Mouse (Mus musculus) 3134 (cell line): ENCODE results near the gene Fchsd2.

ENCODE experiments used
- DNase-seq: peaks from one replicate; pipeline ENCODE4 v3.0.0-alpha.2; 2011; ENCODE audit warnings: low spot score; ENCODE audit not compliant: insufficient read length; ENCODE audit errors: extremely low read depth

Fchsd2 gene

DNA sequence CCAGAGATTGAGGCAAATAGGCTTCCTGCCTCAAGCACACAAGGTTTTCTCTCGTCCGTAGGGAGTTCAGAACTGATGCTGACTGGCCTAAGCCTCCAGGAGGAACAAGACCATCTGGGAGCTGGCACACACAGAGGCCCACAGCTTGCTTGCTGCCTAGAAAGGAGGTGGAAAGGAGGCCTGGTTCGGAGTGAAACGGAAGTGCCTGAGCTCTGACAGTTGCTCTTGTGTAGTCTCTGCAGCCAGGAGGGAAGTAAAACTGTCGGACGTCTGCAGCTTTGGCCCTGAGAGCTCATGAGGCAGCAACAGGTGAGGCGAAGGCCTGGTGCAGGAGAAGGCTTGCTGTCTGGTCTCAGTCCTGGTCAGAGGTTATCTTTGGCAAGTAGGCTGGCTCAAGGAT is at the start of gene Fchsd2:
Fchsd2 (plus strand) TSS at position 246 of the 400 bp plus-strand sequence.
- no peak for DNase-seq

DNA sequence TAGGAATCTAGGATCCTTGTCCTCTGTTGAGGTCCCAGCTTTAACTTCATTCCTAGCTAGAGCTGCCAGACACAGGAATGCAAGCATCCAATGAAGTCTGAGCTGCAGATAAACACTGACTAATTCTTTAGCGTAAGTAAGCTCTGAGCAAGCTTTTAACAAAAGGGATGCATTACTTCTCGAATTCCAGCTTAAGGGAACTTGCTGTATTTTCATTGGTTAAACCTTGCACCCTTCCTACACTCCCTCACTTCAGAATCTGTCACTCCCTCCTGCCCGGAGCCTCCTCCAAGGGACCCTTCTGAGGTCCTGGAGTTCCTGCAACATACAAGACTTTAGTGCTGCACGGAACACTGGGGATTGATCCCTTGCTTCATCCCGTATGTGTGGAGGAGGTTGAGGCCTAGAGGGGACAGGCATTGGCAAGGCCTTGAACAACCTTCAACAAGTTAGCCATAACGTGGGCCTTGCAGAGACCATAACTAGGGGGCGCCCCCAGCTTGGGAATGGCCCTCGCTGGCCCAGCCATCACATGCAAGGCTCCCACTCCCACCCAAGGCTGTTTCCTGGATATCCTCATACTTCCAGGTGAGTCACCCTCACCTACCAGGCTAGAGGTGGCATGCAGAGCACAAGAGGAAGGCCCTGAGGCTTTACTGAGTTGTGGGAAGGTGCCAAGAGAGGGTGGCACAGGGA is 48.7 kb upstream of the Fchsd2 start:
- DNase-seq, result no peak

DNA sequence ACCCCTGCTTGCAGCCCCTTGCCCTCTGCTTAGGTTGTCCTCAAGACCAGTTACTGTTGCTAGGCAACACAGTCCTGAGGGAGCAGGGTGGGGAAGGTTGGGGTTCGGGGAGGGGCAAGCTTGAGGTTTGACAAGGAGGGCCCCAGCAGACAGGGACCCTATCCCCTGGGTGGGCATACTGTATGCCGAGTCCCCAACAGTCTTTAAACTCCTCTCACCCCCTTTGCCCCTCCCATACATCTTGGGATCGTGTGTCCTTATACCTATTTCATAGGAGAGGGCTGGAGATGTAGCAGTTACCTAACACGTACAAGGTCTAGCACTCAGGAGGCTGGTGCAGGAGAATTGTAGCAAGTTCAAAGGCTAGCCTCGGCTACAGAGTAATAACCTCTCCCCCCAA is 44.4 kb upstream of the Fchsd2 start:
- DNase-seq, result no peak

DNA sequence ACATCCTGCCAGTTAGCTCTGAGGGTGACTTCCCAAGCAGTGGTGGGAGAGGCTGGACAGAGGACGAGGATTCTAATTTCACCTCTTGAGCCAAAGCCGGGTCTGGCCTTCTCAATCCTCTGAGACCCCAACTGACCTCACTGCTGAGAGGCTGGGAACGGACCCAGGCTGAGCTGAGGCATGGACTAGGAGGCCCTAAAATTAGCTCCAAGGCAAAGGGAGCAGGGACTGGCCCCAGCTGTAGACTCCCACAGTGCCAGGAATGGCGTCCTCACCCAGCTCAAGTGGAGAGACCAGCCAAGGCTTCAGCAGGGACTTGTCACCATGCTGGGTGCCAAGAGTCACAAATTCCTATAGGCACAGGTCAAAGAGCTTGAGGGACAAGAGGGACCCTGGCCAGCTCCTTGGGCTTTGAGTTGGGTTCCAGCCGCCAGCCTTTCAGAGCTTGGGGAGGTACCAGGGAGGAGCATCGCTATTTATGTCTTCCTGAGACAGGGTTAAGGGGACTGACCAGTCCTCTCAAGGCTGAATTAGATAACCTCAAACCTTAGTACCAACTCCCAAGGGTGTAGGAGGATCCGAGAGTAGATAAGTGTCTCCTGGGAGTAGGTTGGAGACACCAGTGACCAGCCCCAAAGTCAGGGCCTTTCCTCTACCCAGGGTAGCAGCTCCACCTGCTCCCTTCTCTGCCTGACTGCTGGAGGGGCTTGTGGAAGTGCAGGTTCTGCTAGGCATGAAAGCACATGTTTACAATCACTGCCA is 43.2 kb upstream of the Fchsd2 start:
- DNase-seq, result no peak

DNA sequence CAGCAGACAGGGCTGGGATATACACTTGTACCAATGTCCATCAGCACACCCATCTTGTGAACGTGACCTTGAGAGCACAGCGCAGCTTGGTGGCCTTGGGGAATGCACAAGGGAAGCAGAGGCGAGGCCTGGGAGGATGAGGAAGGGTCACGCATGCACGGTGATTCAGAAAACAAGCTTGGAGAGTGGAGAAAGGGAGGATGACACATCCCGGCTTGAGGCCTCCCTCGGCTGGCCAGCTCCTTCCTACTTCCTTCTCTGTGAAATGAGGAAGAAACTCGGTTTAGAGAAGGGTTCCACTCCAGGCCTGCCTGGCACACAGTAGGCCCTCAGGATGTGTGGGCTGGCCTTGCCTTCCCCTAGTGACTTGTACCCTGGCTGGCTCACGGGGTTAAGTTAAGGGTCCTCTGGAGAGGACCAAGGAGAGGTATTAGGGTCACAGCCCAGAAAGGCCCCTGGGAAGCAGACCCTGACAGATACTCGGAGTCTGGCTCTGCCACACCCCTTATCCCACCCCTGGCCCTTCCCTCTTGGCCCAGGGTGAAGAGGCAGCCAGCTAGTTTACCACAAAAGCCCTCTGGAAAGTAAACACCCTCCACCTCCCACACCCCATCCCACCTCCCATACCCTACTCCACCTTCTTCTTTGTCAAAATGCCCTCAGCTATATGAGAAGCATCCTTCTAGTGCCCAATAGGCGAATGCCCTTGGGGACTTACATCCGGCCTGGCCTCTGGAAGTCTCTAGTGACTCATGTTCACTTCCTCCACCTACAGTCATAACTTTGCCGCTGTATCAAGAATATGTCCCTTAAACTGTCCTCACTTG is 41.7 kb upstream of the Fchsd2 start:
- DNase-seq, result peak; percentile 40

DNA sequence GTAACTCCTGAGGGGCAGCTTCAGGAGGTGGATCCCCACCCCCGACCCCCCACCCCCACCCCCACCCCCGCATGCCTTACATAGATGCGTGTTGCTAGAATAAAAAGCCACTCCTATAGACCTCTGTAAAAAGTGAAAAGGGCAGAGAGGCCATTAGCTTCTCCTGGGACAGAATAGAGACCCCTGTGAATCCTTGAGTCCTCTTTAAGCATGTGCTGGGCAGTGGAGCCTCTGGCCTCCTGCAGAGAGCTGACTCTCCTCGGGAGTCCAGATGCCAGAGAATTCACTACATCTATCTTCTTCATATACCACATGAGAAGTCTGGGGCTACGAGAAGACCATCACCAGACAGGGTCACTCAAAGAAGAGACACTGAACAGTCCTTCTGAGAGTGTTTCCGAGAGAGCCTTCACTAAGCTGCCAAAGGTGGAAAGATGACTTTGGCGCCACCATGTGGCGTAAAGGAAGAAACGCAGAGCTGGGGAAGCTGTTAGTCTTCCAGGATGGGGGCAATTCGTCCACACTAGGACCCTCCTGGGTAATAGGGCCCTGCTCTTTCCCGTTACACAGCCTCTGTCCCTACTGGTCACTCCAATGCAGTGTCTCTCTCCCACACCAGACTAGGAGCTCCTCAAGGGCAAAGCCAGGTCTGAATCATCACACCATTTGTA is 41.0 kb upstream of the Fchsd2 start:
- DNase-seq, result peak; percentile 55

DNA sequence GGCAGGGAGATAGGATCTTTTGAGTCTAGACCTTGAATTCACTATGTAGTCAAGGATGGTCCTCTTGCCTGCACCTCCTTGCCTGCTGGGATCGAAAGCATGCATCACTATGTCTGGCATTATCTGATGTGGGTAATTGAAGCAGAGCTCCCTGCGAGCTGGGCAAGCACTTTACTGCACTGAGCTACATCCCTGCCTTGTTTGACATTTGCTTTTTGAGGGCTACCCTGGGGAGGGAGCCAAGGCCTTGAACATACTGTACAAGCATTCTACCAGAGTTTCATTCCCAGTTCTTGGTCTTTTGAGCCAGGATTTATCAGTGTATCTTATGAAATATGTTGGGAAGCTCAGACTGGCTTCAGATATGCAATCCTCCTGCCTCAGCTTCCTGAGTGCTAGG is 39.5 kb upstream of the Fchsd2 start:
- DNase-seq, result no peak

DNA sequence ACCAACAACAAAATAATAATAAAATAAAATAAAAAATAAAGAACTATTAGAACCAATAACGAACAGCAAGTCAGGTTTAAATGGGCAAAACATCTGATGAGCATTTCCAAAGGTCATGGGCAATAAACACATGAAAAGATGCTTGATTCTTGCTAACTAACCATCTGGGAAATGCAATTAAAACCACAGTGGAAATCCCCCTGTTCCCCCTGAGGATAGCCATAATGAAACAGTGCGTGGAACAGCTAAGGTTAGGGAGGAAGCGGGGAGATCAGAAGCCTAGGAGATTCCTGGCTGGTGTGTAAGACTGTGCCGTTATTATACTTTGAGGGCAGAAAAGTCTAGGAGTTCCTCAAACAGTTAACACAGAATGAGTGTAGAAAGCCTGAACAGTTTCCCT is 35.4 kb upstream of the Fchsd2 start:
- DNase-seq, result no peak

DNA sequence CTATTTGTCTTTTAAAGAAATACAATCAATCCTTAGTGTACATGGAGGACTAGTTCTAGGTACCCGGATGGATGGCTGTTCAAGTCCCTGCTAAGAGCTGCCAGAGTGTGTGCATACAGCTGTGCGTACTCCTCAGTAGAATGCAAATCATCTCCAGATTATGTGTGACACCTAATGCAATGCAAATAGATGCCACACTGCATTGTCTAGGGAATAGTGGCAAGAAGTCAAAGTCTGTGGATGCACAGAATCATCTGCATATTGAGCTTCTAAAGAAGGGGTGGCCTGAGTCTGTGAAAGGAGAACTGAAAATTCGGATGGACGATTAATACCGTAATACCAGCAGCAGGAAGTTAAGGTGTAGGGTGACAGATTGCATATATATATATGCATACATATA is 33.5 kb upstream of the Fchsd2 start:
- DNase-seq, result no peak

DNA sequence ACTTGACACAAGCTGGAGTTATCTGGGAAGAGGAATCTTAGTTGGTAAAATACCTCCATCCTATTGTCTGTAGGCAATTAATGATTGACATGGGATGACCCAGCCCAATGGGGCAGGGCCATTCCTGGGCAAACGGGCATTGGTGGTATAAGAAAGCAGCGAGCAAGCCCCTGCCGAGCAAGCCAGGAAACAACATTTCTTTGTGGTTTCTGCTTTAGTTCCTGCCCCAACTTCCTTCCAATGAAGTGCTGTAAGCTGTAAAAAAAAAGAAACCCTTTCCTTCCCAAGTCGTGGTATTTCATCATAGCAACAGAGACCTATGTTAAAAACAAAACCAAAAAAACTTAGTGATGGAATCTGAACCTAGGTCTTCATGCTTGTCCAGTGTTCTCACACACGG is 32.2 kb upstream of the Fchsd2 start:
- DNase-seq, result no peak

DNA sequence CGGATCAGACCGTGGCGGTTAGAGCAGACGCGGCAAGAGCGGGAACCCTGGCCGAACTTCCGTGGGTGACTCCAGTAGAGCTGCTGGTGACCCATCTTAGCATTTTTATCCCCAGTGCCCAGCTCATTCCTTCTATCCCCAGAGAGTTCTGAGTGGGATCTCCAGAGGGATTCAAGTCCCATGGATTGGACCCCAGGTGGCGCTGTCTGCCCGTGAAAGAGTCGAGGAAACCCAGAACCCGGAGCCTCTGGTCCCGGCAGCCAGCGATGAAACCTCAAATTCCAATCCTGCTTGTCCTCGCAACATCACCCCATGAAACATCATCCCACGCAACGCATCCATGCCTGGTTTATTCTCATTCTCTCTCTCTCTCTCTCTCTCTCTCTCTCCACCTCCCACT is 31.3 kb upstream of the Fchsd2 start:
- peak; percentile 84 for DNase-seq

DNA sequence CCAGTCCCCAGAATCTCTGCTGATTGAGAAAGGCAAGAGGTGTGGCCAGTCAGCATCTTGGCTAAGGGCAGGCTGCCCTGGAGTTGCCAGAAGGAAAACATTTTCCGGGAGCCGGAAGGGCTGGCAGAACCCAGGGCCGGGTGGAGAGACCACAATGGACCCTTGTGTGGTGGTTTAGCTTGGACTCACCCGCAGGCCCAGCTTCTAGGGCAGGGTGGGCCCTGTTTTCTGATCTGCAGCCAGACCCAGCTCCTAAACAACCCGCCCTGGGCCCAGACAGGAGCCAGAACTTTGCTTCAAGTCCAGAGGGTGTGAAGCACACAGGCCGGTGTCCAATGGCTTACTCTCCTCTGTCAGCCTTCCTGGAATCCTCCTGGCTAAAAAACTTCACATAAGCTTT is 30.4 kb upstream of the Fchsd2 start:
- peak; percentile 56 for DNase-seq

DNA sequence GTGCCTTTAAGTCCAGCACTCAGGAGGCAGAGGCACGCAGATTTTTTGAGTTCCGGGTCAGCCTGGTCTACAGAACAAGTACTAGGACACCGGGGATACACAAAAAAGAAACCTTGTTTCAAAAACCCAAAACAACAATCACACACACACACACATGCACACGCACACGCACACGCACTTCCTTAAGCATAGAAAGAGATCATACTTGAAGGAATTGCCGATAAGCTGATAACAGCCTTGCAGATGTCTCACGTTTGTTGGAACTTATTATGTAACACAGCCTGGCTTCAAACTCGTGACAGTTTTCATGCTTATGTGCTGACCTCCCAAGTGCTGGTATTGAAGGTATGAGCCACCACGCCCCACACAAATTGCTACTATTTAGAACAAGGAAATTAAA is 29.1 kb upstream of the Fchsd2 start:
- no peak for DNase-seq

DNA sequence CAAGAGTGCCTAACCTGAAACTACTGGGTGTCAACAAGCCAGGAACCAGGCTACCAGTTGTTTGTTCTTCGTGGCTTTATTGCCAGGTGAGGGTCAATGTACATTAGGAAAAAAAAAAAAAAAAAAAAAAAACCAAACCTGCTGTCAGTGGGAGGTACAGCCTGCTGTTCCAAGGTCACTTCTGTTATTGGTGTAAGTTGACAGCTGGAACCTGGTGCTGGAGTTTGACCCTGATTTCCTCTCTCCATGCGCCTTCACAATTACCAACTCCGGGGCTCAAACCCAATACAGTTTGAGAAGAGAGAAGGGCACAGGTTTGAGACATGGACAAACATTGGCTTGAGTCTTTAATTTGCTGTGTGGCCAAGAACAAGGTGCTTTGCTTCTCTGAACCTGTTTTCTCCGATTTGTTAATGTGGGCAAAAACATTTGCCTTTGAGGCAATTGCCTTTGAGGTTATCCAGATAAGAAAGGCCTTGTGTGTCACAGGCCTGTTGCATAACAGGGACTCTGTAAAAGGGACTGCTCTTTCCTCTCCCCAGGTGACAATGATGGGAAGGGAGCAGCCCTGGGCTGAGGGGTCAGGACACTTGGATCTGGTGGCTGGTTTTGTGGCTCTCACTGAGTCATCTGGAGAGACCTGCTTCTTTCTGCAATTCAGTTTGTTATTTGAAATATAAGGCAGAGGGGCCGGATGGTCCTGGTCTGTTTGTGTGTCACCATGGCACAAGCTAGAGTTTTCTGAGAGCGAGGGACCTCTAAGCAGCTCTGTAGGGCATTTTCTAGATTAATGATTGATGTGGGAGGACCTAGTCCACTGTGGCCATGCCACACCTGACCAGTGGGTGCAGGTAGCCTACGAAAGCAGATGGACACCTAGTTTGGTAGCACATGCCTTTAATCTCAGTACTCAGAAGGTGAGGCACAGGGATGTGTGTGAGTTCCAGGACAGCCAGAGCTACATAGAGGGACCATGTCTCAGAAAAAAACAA is 27.7 kb upstream of the Fchsd2 start:
- no peak for DNase-seq

DNA sequence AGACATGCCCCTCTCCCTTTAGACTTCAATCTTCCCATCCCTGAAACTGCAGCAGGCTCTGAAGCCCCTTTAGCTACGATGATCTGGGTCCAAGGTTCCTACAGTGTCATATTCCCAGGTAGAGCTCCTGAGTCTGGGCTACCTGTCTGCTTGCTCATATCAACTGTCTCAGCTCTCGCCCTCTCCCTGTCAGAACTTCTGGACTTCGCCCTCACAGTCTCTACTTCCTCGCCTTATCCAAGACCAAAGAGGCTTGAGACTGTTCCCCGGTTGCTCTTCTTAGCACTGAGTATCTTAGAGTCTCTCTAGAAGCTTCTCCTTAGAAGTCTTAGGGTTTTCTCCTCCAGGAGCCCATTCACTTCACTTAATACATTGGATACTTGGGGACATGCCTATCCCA is 26.7 kb upstream of the Fchsd2 start:
- no peak for DNase-seq

DNA sequence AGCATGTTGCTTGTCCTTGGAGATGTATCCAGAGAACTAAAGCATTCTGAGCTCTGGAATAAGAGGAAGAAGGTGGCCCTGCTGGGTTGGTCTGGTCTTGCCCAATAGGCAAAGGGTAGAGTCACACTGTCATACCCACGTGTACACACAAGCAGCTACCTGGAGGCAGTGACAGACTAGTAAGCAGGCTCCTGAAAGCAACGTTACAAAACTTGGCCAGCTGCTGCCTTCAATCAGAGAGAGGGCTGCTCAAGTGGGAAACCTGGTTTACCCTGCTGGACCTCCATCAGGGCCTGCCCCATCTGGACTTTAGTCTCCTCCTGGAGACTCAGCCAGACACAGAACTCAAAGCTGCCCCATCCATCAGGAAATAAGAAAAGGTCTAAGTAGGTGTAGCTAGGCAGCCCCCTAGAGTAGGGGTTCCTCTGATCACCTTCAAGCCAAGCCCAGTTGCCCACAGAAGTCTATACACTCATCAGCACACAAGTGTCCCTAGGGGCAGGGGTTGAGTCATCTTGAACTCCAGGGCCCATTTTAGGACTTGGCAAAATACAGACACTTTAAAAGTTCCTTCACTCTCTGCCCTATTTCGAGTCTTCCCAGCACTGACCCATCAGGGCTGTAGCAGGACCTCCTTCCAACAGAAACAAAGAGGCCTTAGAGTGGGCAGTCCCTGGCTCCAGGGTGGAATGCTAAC is 25.9 kb upstream of the Fchsd2 start:
- DNase-seq, result peak; percentile 34

DNA sequence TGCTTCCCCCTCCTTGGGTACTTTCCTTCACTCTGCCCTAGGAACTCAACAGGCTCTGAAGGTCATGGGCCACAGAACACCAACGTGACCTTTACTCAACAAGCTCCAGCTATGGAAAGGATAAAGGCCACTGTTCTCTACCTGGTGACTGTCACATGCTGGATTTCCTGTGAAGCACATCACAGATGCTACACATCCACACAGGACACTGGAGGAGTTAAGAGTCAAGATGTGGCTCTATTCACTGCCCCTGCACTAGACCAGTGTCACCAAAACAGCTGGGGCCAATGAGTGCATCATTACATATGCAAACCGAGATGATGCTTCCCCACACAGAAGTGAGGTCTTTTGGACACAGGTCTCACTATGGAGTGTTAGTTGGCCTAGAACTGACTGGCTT is 25.1 kb upstream of the Fchsd2 start:
- DNase-seq, result no peak

DNA sequence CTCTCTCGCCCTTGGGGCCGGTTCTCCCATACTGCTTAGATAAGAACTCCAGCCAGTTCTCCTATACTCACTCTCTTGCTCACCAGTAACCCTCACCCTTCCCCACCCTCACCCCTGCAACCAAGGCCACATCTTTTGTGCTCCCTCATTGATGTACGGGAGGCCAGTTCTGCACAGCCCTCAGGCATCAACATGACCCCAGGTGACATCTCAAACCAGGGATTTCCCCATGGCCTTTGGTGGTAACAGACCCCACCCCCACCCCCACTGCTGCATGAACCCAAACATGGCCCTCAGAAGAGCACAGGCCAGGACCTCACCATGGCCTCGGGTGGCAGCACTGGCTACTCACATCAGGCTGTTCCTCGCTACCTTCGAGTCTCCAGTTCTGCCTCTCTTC is 23.4 kb upstream of the Fchsd2 start:
- DNase-seq, result no peak

DNA sequence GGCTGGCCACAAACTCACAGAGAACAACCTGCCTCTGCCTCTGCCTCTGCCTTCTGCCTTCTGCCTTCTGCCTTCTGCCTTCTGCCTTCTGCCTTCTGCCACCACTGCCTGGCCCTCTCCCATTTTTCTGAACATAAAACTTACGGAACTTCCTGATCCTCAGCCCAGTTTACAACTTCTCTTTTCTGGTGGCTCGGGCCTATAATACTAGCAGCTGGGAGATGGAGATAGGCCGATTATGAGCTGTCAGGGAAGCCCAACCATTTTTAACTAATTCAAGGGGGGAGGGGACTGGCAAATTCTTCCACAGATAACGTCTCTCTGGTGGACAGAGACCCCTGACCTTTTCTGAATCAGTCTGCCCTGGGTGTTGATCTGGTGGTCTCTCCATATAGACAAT is 22.3 kb upstream of the Fchsd2 start:
- no peak for DNase-seq
